Comparison of ENCODE assay signal across 8 mouse cellular contexts in the genomic region with DNA sequence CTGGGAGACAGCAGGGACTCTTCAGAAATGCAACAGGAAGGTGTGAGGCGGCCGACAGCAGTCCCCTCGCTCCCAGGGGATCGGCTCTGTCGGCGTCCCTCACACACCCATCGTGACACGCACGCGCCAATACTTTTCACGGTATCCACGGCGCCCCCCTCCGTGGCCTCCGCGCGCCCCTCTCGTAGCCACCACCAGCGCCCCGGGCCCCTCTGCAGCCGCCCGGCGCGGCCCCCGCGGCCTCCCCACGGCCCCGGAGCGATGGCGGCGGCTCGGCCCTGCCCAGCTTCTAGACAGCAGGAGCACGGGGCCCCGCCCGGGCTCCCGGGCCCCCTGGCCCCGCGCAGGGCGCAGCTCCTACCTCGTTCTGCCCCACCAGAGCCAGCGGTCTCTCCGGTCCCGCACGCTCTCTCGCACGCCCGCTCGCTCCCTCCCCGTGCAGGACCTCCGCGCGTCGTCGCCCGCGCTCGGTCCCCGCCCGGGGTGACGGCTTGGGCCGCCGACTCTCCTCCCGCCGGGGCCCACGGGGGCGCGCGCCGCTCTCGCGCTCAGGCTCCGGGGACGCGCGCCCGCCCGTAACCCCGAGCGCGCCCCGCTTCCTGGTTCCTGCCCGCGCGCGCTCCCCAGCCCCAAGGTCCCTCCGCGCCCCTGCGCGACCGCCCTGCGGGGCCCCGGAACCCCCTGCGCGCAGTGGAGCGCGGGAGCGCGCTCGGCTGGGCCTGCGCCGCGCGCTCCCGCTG. TPM values are rescaled to one million over a fixed set of nuclear protein-coding genes. Genes with fewer than 3 reads are reported as not detected.
DNase-seq lines count a peak whose midpoint lies in the region; ATAC-seq and TF ChIP-seq lines count a peak whose summit lies in the region.

TSS of gene Stat5b (minus strand) at position 687 of the 740 bp plus-strand sequence.

- peak within 1 kb of the TSS; percentile 92 for H3K4me2 ChIP-seq in heart, embryonic 13.5 days
- H3K4me2 ChIP-seq in kidney, postnatal 0 days (ENCODE audit: low read length) = peak within 1 kb of the TSS; percentile 93
- peak within 1 kb of the TSS; percentile 96 for H3K4me2 ChIP-seq in liver, embryonic 13.5 days
- peak within 1 kb of the TSS; percentile 90 for H3K4me2 ChIP-seq in stomach, postnatal 0 days (replicated peaks; ENCODE audit: low read depth)

- no peaks in the 10 kb centered on the region for H3K9me3 ChIP-seq in heart, embryonic 13.5 days
- H3K9me3 ChIP-seq in kidney, postnatal 0 days (replicated peaks; ENCODE audit: low read length) = no peaks in the 10 kb centered on the region
- no peaks in the 10 kb centered on the region for H3K9me3 ChIP-seq in liver, embryonic 13.5 days (replicated peaks)
- no peaks in the 10 kb centered on the region for H3K9me3 ChIP-seq in stomach, postnatal 0 days (ENCODE audit: control insufficient read depth, low read length)

- H3K4me1 ChIP-seq in brown adipose tissue, adult 24 weeks (ENCODE audit: control insufficient read depth, insufficient read depth, insufficient read length, low read length) = peaks cover 10% of the 10 kb centered on the region; the same call in 1 of the 2 replicates
- H3K4me1 ChIP-seq in heart, embryonic 13.5 days = peaks cover 45% of the 10 kb centered on the region
- H3K4me1 ChIP-seq in kidney, postnatal 0 days (replicated peaks; ENCODE audit: insufficient read depth, low read length) = 0 out of 2 replicates have a peak, but pooled peaks cover 7% of the 10 kb centered on the region
- peaks cover 60% of the 10 kb centered on the region for H3K4me1 ChIP-seq in liver, embryonic 13.5 days (replicated peaks)
- 0 out of 2 replicates have a peak, but pooled peaks cover 2% of the 10 kb centered on the region for H3K4me1 ChIP-seq in stomach, postnatal 0 days (replicated peaks; ENCODE audit: control insufficient read depth, insufficient read depth)

- peak; percentile 71 for ATAC-seq in erythroid progenitor cell, adult 5-6 weeks (replicated peaks; ENCODE audit: low FRiP score, poor library complexity, severe bottlenecking)
- ATAC-seq in heart, embryonic 13.5 days (ENCODE audit: extremely low read depth, insufficient number of reproducible peaks, low FRiP score, low TSS enrichment) = peak; percentile 67
- ATAC-seq in kidney, postnatal 0 days (replicated peaks; ENCODE audit: low FRiP score, low read depth) = peak; percentile 65
- ATAC-seq in liver, embryonic 13.5 days (ENCODE audit: low read depth) = peak; percentile 82
- peak; percentile 76 for ATAC-seq in stomach, postnatal 0 days (ENCODE audit: low FRiP score, low TSS enrichment)

- H3K4me3 ChIP-seq in brown adipose tissue, adult 24 weeks (ENCODE audit: insufficient read depth, low read depth, low read length) = peak within 1 kb of the TSS; percentile 100
- H3K4me3 ChIP-seq in heart, embryonic 13.5 days = peak within 1 kb of the TSS; percentile 94
- H3K4me3 ChIP-seq in kidney, postnatal 0 days (replicated peaks; ENCODE audit: low read depth, low read length) = peak within 1 kb of the TSS; percentile 94
- H3K4me3 ChIP-seq in liver, embryonic 13.5 days (replicated peaks) = peak within 1 kb of the TSS; percentile 92
- peak within 1 kb of the TSS; percentile 98 for H3K4me3 ChIP-seq in stomach, postnatal 0 days (ENCODE audit: low read depth, low read length)

- TF ChIP-seq CTCF in kidney, postnatal 0 days (IDR thresholded peaks at IDR 0.05; ENCODE audit: low read depth) = no peak
- TF ChIP-seq CTCF in stomach, postnatal 0 days (IDR thresholded peaks at IDR 0.05; ENCODE audit: low read depth) = no peak

- TF ChIP-seq EP300 in stomach, postnatal 0 days (optimal IDR thresholded peaks at IDR 0.05) = no peak

- H3K36me3 ChIP-seq in heart, embryonic 13.5 days = no peaks in the 10 kb centered on the region
- no peaks in the 10 kb centered on the region for H3K36me3 ChIP-seq in kidney, postnatal 0 days (ENCODE audit: insufficient read depth, low read length)
- 0 out of 2 replicates have a peak, but pooled peaks cover 2% of the 10 kb centered on the region for H3K36me3 ChIP-seq in liver, embryonic 13.5 days
- no peaks in the 10 kb centered on the region for H3K36me3 ChIP-seq in stomach, postnatal 0 days (ENCODE audit: control insufficient read depth, insufficient read depth, low read length)

- peak; percentile 62 to 71 for DNase-seq in CD8-positive naive resting alpha-beta T cell, adult 2 months (ENCODE audit: low read depth in 2 of 2, low spot score in 2 of 2)
- DNase-seq in kidney, postnatal 0 days (ENCODE audit: low spot score) = peak; percentile 82
- peak; percentile 66 for DNase-seq in liver, embryonic 13.5 days
- DNase-seq in natural killer cell, adult 2 months (ENCODE audit: low spot score in 2 of 2) = peak; percentile 63 to 75
- peak; percentile 84 for DNase-seq in stomach, postnatal 0 days (ENCODE audit: low spot score)

- H3K27ac ChIP-seq in brown adipose tissue, adult 24 weeks (replicated peaks; ENCODE audit: low read depth, low read length) = peak within 1 kb of the TSS; percentile 88
- peak within 1 kb of the TSS; percentile 94 for H3K27ac ChIP-seq in heart, embryonic 13.5 days (replicated peaks)
- H3K27ac ChIP-seq in kidney, postnatal 0 days = peak within 1 kb of the TSS; percentile 90
- H3K27ac ChIP-seq in liver, embryonic 13.5 days = peak within 1 kb of the TSS; percentile 90
- H3K27ac ChIP-seq in stomach, postnatal 0 days (replicated peaks) = peak within 1 kb of the TSS; percentile 96

- H3K27me3 ChIP-seq in heart, embryonic 13.5 days (replicated peaks) = peaks cover 33% of the 10 kb centered on the region
- no peaks in the 10 kb centered on the region for H3K27me3 ChIP-seq in kidney, postnatal 0 days (ENCODE audit: insufficient read depth, low read length)
- H3K27me3 ChIP-seq in liver, embryonic 13.5 days = peaks cover 26% of the 10 kb centered on the region
- H3K27me3 ChIP-seq in stomach, postnatal 0 days (ENCODE audit: control insufficient read depth, insufficient read depth, low read length) = no peaks in the 10 kb centered on the region

- H3K9ac ChIP-seq in heart, embryonic 13.5 days = peak within 1 kb of the TSS; percentile 99
- peak within 1 kb of the TSS; percentile 95 for H3K9ac ChIP-seq in kidney, postnatal 0 days (ENCODE audit: low read depth, low read length)
- H3K9ac ChIP-seq in liver, embryonic 13.5 days = peak within 1 kb of the TSS; percentile 95
- H3K9ac ChIP-seq in stomach, postnatal 0 days (ENCODE audit: low read length) = peak within 1 kb of the TSS; percentile 98

- 0% methylated on average over 75 of the region's 104 CpGs for WGBS in heart, embryonic 13.5 days
- WGBS in kidney, postnatal 0 days = under 1% methylated on average over 98 of the region's 104 CpGs
- WGBS in liver, embryonic 13.5 days (ENCODE audit: insufficient replicate concordance) = under 1% methylated on average over 86 of the region's 104 CpGs
- under 1% methylated on average over 58 of the region's 104 CpGs for WGBS in stomach, postnatal 0 days

RNA-seq across cellular contexts. Expression of gene Stat5b, which starts in this region (rescaled TPM):
- polyA plus RNA-seq in brown adipose tissue, adult 24 weeks (2012; ENCODE audit: insufficient read depth, insufficient read length, missing spikeins) = 15.1 and 18.4 TPM in 2 replicates
- total RNA-seq in erythroid progenitor cell, adult 5-6 weeks (2015; ENCODE audit: low replicate concordance) = 5.9 and 10.1 TPM in 2 replicates
- total RNA-seq in erythroid progenitor cell, adult 5-6 weeks (2017; ENCODE audit: low replicate concordance) = 7.0 and 10.3 TPM in 2 replicates
- polyA plus RNA-seq in heart, embryonic 13.5 days (2015; fragmentation: Nextera tagmentation; extraction: Ambion mirVana) = 24.3 and 27.0 TPM in 2 replicates
- polyA plus RNA-seq in kidney, postnatal 0 days (2015; fragmentation: Nextera tagmentation; extraction: Ambion mirVana) = 14.4 and 14.6 TPM in 2 replicates
- 21.1 and 23.8 TPM in 2 replicates for polyA plus RNA-seq in liver, embryonic 13.5 days (2015; fragmentation: Nextera tagmentation; extraction: Ambion mirVana)
- polyA plus RNA-seq in stomach, postnatal 0 days (2015; fragmentation: Nextera tagmentation; extraction: Ambion mirVana) = 16.1 and 17.3 TPM in 2 replicates

Comparison
In these comparisons a context has a peak if more than half of its experiments do, and no peak if none do; other contexts are left out.
1. Peak in every context shown above with its lines: DNase-seq, ATAC-seq, H3K4me3 ChIP-seq and H3K27ac ChIP-seq.